Mouse (Mus musculus): ENCODE measurements around the gene Apol8.

DNA sequence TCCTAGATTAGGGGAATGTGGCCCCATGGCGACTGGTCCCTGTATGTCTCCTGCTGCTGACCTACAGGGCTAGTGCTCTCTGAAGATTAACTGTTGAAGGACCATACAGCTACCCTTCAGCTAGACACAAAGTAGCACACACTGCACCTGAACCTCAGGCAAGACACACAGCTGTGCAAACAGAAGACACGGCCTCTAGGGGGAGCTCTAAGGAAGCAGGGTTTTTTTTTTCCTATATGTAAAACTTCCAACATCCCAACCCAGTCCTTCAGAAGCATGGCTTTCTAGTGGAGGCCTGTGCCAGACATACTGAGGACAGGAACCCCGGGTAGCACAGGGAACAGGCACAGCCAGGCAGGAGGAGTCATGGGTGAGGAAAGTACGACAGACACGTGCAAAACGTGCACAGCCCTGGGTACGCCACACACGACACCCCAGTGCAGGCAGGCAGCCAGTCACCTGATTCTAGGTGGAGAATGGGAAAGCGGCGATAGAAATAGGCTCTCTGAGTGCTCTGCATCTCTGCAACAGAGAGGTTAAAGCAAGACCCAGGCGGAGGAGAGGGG lies 25.7 kb upstream of the Apol8 start:
- TF ChIP-seq EP300 (IDR thresholded peaks at IDR 0.05; ENCODE audit: low read depth) (no peak), CTCF (IDR thresholded peaks at IDR 0.05; ENCODE audit: low read depth) (peak; percentile 77)
